Mouse (Mus musculus) right cerebral cortex, postnatal 36 days (tissue): ENCODE data around the gene Zfp952.
"Not testable (repeated sequence)": the region's sequence is repeated elsewhere in the genome, so short reads cannot be mapped to it uniquely, and the experiment has no call there.

Experiments used
- DNase-seq, 2 experiments: peaks; one replicate each; pipeline ENCODE4 v3.0.0; 2022; ENCODE audit warnings: low spot score in 2 of 2, mixed read lengths in 1 of 2

Gene Zfp952

DNA sequence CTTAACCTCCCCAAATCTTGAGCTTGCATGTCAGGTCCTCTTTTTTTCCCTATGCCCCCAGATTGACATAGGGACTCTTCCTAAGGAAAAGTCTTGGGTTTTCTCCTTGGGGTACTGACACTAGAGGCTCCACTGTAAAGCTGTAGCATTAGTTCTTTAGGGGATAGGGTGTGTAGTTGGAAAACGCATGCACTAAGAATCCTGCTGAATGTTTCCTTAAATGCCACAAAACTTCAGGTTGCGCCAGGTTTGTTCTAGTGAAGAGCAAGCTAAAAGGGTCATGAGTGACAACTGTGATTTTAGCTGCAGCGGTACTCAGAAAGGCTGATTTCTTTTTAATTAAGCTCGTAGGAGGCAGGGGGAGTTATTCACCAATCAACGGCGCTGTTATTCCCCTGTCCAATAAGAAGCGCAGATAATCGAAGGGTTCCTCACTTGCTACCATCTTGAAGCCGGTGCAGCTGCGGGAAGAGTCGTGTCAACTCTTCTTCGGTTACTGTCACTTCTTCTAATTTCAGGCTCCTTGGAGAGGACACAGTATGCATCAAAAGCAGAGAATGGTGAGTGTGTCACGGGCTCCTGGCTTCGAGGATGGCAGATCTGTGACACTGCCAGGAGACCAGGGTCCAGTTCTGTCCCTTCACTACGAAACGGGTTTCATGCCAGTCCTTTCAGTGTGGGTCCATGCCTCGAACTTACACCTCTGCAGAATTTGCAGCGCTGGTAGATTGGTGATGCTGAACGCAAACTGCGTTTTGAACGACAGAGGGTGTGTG is at the start of gene Zfp952:
Gene Zfp952 (plus strand): TSS at position 431 of the 776 bp plus-strand sequence.
- DNase-seq: peak; percentile 84 to 87

GRCm38 (mm10) chr17:32943661-32944060 is 49.3 kb upstream of the Zfp952 start:
- no peak for DNase-seq

- no peak for DNase-seq
Measured at GRCm38 (mm10) chr17:32944402-32945035, 48.4 kb upstream of the Zfp952 start.

GRCm38 (mm10) chr17:32946716-32947115 is 46.2 kb upstream of the Zfp952 start:
- no peak for DNase-seq

DNA sequence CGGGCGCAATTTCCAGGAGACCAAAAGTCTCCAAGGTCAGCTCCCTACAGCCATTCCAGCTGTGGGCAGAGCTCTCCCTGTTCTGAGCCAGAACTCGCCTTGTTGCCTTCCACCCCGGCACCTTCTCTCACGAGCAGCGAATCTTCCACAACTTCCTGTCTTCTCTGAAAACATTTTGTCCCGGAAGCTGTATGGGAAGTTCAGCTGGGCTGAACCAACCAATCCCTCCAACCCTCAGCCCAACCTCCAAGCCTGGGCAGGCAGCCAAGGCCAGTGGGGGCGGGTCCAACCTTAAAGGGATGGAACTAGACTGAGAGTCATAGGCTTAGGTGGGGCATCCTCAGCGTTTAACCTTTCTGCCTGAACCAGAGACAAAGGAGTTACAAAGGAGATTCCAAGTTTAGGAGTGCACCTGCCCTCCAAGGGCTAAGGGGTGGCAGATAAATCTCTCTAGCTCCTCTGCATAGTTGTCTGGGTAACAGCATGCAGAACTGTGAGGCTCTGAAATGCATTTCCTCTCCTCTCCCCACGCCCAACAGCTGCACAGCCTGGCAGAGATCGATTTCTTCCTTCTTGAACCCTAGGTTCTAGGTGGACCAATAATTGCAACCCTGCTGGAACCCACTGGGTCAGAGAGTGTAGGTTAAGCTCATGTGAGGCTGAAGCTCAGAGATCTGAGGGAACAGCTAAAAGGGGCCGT is 45.6 kb upstream of the Zfp952 start, which contains the start of gene Cyp4f13:
Gene Cyp4f13 (minus strand): TSS at position 188 of the 700 bp plus-strand sequence.
- peak; percentile 75 to 87 for DNase-seq

DNA sequence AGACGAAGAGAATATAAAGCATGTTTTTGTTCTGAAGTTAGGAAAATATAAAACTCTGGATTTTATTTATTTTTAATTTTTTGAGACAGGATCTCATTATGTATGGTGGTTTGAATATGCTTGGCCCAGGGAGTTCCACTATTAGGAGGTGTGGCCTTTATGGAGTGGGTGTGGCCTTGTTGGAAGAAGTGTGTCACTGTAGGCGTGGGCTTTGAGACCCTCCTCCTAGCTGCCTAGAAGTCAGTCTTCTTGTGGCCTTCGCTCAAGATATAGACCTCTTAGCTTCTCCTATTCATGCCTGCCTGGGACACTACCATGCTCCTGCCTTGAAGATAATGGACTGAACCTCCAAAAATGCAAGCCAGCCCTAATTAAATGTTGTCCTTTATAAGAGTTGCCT is 42.8 kb upstream of the Zfp952 start:
- no peak for DNase-seq

DNA sequence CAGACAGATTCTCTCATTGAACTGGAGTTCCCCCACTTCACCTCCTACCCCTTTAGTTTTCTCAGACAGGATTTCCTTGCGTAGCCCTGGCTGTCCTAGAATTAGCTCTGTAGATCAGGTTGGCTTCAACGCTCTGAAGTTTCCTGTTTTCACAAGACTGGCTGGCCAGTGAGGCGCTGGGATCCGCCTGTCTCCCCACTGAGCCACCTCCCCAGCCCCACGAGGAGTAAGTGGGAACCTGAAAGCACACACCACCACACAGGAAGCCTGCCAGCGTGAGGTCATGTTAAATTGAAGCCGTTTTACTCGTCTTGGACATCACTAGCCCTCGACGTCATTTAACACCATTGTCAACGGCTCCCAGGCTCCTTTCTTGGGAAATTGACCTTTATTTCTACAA is 41.9 kb upstream of the Zfp952 start:
- no peak for DNase-seq

- DNase-seq: peak; percentile 61 to 82
Measured at GRCm38 (mm10) chr17:32951441-32951840, 41.5 kb upstream of the Zfp952 start.

DNA sequence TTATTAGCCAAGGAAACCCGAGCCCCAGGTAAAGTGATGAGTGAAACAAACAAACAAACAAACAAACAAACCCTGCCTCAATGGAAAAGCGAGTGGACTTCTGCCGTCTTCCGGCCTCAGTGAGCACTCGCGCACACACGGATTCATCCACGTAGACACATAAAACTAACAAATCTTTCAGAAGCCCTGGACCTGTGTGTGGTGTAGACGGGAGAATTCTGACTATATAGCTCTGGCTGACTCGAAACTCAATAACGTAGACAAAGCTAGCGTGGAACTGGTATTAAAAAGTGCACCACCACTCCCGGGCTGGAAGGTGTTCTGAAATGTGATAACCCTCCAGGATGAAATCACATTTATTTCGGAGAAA is 27.7 kb upstream of the Zfp952 start:
- no peak for DNase-seq

GRCm38 (mm10) chr17:32965623-32966290 is 27.2 kb upstream of the Zfp952 start, which contains the start of gene Zfp472:
Zfp472 (plus strand) TSS chr17:32965814.
- DNase-seq: peak; percentile 82 to 90

DNA sequence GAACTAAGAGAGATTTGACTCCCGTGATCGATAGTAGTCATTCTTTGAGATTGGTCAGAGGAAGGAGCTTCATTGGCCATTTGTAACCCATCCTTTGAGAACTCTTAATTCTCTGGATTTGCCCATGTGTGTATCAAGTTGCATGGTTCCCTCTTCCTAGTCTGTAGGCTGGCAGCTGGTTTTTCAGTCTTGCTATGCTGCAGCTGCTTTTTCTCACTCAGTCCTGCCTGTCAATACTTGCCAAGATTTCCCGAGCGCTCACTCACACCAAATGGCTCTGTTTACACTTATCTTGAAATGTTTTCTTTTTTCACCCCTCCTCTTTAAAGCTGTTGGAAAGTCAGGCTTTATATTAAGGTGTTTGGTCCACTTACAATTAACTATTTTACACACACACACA is 11.6 kb upstream of the Zfp952 start:
- DNase-seq: no peak

GRCm38 (mm10) chr17:32986301-32986700 is 6.6 kb upstream of the Zfp952 start:
- DNase-seq: no peak

DNA sequence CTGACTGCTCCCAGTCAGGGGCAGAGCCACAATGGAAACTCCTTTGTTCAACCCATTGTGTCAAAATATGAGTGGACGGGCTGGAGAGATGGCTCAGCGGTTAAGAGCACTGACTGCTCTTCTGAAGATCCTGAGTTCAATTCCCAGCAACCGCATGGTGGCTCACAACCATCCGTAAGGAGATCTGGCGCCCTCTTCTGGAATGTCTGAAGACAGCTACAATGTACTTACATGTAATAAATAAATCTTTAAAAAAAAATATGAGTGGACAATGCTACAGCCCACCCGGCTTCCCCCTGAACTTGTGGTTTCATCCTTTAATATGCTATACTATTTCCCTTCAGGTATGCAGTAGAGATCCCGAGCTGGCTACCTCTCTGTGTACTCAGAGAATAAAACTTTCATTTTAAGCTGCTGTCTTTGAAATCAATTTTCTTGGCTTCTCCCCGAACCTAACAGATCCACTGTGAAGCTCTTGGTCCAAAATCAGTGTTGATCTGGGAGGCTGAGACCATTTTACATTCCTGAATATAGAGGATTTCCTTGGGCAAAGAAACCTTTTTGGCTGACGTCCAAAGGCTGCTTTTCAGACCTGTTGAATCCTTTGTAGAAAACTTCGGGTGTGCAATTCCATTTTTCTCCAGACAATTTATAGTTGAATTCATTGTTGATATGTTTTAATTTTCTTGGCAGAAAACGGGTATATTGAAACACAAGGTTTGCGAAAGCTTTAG is 797 bp upstream of the Zfp952 start:
- DNase-seq: no peak

DNA sequence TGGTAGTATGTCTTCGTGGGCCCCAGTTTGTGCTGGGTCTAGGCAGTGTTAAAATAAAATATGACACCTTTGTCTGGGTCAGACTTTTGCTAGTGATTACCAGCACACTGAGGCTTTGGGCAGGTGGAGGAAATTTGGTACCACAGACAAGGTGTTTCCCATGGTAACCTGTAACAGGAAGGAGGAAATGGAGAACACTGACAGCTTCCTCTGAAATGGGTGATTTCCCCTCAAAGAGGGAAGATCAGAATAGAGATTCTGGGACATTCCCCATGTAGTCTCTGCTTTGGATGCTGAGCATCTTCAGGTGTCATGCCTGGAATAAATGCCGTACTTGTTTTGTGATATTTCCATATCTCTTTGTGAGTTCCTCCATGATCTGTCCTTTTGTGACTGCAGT is 5.6 kb downstream of the Zfp952 start:
- DNase-seq: no peak

DNA sequence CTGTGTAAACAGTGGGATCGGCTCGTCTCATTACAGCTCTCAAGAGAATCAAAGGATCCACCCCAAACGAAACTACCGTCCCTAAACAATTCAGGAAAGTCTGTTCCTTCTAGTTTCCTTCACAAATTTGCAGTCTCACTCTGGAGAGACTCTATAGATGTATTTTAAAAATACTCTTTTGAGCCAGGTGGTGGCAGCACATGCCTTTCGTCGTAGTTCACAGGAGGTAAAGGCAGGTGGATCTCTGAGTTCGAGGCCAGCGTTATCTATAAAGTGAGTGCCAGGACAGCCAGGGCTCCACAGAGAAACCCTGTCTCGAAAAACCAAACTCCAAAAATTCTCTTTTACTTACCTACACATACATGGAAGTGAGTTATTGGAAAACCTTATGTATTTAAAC is 15.4 kb downstream of the Zfp952 start:
- DNase-seq: no peak

DNA sequence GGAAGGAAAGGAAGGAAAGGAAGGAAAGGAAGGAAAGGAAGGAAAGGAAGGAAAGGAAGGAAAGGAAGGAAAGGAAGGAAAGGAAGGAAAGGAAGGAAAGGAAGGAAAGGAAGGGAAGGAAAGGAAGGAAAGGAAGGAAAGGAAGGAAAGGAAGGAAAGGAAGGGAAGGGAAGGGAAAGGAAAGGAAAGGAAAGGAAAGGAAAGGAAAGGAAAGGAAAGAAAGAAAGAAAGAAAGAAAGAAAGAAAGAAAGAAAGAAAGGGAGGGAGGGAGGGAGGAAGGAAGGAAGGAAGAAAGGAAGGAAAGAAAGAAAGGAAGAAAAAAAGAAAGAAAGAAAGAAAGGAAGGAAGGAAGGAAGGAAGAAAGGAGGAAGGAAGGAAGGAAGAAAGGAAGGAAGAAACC is 27.5 kb downstream of the Zfp952 start:
- DNase-seq: not testable (repeated sequence)

GRCm38 (mm10) chr17:33032376-33032775 is 39.4 kb downstream of the Zfp952 start:
- DNase-seq: no peak

GRCm38 (mm10) chr17:33032900-33033891 is 40.3 kb downstream of the Zfp952 start, which contains the start of gene Zfp763:
Zfp763 (minus strand) TSS chr17:33033402.
- DNase-seq: peak; percentile 79 to 81
